Mouse (Mus musculus) granulocyte monocyte progenitor cell, adult 5-6 weeks (primary cell): ENCODE results near the gene Bora. TPM values are rescaled to one million over a fixed set of nuclear protein-coding genes. Genes with fewer than 3 reads are reported as not detected.
"Not testable (repeated sequence)": the region's sequence is repeated elsewhere in the genome, so short reads cannot be mapped to it uniquely, and the experiment has no call there.

ENCODE experiments used
- ATAC-seq: replicated peaks from 2 replicates; pipeline ENCODE4 v1.8.0; 2016; ENCODE audit warnings: mild to moderate bottlenecking, moderate TSS enrichment, inconsistent platforms; ENCODE audit not compliant: poor library complexity, severe bottlenecking
- total RNA-seq, 2 experiments: library from RNA; stranded (forward) in 1 of 2; stranded (reverse) in 1 of 2; fragments of 200-712, 200-1000 nt in 1 of 2; fragments of >200 nt in 1 of 2; fragmentation: Nextera tagmentation in 1 of 2; gene quantifications; 2 replicates each; pipeline ENCODE4 v1.2.3; 2014 to 2017

Gene Bora
- total RNA-seq (2014; fragmentation: Nextera tagmentation), result 36.4 and 36.6 TPM in 2 replicates
- total RNA-seq (2017), result 58.9 and 63.3 TPM in 2 replicates

DNA sequence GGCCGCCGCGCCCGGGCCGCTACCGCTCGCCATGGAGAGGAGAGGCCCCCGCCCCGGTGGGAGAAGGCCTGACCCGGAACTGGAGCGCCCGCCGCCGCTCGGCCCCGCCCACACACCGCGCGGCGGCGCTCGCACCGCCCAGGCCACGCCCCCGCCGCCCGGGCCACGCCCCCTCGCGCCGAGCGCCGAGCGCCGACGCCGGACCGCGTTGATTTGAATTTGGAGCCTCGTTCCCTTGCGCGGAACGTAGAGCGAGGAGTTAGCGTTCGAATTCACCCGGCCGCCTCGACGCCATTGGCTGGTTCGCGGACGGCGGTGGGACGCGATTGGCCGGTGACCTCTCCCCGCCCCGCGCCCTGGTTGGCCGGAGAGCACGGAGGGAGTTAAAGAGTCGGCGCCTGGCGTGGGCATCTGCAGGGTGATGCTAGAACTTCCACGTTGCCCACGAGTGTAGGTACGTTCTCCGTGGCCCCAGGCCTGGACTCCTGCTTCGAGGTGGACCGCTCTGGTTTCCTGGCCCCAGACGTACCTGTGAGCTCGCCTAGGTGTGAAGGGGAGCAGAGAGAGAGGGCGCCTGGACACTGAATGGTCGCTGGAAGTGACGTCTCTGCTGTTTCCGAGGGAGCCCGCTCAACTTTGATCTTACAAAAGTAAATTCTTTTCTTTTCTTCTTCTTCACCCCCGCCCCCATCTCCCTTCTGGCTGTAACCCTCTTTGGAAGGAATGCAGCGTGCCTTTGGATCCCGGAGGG lies at the start of gene Bora, which contains the start of gene Mzt1:
TSS of gene Bora (plus strand) at position 192 of the 751 bp plus-strand sequence.
TSS of gene Mzt1 (minus strand) at position 104 of the 751 bp plus-strand sequence.
- peak; percentile 80 for ATAC-seq

DNA sequence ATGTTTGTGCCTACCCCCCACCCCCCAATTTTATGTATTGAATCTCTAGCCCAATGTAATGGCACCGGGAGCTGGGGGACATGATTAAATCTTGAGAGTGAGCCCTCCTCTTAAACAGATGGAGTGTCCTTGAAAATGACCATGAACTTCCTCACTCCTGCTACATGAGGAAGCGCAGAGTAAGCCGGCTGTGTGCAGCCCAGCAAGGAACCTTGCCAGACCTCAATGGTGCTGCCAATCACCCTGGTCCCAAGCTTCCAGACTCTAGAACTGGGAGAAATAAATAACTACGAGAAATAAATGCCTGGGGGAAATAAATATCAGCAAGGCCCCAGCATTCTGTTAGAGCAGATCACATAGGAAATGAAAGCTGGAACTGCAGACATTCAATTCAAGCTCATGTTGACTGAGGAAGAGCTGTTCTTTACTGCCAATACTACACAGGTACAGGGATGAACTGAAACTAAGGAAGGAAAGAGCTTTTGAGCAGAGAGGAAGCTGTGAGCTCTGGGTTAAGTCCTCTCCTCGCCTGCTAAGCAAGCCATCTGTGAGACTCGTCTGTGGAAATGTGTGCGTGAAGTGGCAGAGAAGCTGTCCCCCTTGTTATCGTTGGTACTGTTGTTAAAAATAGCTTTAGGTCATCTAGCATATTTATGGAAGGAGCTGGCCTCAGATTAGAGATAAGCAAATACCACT lies 35.6 kb upstream of the Bora start:
- peak; percentile 72 for ATAC-seq

DNA sequence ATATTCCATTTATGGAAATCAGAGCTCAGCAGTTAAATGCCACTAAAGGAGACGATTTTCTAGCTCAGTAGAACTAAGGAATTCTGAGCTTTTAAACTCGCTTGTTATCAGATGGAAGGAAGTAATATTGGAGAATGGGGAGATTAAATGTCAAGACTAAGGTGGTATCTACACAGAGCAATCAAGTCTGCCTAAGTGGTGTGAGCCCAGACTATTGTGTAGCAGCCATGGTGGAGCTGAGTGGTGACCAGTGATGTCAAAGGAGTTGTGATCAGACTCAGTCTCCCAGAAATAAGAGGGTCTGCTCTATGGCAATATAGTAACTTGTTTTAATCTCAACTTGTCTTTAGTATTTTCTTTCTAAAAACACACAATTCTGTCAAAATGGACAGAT lies 35.1 kb upstream of the Bora start:
- ATAC-seq, result no peak

DNA sequence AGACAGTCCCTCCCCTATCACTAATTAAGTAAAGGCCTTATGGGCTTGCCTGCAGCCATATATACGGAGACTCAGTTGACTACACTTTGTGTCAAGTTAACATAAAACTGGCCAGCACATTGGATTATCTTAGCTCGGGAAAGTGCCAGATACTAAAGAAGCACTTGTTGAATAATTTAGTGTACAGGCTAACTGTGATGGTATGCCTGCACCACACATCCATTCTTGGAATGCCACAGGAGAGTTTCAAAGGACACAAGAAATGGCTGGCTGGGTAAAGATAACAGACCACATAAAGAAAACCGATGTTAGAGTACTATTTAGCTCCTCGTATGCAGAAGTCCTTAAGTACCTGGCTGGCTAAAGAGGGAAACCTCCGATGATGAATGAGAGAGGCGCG lies 27.3 kb upstream of the Bora start:
- no peak for ATAC-seq

DNA sequence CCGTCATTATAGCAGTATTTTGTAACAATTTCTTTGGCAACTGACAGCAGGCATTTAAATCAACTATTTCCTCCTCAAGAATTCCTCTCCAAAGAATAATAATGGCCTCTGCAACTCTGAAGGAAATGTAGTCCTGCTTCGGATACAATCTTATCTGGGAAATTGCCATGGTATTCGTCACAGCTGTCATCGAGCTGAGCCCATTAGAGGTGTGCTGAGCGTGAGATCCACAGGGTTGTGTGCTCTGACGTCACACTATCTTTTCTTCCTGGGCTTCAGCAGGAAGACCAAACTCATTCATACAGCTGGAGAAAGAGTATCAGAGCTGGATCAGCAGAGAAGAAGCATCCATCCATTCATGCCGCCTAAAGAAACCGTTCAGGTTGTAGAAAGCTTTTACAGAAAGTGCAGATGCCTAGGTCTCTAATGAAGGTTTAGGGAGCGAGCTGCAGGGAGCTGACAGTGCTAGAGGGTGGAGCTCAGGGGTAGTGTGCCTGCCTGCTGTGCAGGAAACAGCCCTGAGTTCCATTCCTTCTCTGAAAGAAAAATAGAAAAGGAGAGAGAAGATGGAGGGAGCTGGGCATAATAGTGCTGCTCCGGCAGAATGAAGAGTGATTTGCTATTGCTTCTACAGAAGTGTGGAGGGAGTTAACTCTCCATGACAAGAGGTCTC lies 26.8 kb upstream of the Bora start:
- no peak for ATAC-seq

DNA sequence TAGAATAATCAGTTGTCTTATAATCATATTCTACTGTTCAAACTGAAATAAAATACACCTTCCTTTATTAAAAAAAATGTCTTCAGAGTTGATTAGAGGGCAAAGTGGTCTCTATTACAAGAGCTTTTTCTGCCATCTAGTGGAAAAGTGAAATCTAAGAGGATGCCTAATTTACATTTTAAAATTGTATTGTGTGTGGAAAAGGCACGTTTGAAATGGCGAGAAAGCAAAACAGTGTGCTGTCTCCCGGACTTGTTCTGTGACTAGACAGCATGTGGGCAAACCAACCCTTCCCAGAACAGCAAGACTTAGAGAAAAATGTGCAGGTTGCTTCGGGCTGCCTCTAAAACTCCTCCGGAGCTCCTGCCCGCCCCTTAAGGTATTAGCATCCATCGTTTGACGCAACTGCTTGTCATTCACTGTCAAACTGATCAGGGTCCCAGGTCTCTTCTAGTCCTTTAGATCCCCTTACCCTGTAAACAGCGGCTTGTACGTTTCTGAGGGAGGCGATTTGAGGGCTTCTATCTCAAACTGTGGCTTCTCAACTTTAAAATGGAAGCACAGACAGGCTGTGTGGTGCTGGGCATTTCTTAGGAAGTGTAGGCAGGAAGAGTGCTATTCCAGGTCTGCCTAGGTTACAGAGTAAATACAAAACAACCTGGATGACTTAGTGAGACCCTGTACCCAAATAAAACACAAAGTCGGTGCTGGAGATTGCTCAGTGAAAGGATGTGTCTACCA lies 23.5 kb upstream of the Bora start:
- no peak for ATAC-seq

DNA sequence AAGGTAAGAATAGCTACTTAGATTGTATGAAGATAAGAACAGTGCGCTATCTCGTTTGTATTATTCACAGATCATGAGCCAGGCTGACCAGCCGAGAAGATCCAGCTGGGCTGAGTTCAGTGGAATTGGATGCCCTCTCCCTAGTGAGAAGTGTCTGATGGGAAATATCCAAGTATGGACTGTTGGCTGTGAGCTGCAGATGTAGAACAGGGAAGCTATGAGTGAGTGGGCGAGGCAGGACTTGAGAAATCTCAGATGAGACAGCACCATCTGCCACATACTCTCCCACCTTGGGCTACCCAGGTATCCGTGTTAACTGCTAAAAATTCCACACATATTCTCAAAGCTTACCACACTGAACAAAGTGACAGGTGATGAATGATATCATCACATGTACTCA lies 16.0 kb upstream of the Bora start:
- no peak for ATAC-seq

DNA sequence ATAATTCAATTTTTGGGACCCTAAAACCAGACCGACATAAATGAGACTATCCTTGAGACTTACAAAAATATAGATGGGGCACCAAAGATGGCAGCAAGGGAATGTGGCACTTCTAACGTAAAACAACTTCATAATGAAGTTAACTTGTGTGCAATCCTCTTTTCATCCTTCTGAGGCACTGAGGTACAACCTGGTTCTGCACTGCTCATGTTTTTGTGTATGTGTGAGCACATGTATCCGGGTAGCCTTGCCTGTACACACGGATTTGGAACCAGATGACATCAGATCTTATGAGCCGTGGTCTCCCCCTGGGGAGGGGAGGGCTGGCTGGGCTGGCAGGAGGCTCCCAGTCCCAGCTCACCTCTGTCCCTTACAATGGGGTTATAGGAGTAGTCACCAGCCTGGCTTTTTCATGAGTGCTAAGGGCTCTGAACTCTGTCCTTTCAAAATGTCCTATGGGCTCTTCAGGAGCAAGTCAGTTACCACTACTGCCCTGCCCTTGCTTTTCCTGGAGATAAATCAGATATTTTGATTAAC lies 14.6 kb upstream of the Bora start:
- no peak for ATAC-seq

DNA sequence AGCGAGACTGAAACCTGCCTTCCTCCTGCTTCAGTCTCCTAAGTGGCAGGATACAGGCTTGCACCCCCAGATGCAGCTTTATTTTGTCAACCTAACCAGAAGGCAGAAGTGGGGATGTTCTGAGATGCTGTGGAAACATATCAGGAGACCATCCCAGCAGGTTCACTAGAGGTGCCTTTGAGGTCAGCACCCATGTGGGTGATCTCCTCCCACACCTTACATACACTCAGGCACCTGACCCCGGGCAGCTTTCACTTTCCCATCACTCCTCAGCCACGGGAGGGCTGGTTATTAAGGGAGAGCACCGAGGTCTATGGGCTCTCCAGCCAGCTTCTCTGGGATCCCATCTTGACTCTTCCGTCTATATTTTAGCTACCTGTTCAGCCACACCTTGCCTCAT lies 13.4 kb upstream of the Bora start:
- ATAC-seq, result no peak

DNA sequence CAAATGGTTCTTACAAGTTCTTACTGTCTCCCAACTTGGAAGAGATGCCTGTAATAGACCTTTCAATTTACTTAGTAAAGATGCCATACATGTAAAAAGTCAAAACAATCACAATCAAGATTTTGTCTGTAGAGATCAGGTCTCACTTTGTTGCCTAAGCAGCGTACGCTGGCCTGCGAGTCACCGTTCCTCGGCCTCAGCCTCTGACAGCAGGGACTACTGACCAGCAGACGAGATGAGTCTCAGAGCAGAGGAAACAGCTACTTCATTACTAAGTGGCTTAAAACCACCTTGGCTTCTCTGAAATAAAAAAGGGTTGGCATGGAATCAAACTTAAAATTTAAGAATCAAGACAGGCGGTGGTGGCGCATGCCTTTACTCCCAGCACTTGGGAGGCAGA lies 11.2 kb upstream of the Bora start:
- ATAC-seq, result not testable (repeated sequence)

DNA sequence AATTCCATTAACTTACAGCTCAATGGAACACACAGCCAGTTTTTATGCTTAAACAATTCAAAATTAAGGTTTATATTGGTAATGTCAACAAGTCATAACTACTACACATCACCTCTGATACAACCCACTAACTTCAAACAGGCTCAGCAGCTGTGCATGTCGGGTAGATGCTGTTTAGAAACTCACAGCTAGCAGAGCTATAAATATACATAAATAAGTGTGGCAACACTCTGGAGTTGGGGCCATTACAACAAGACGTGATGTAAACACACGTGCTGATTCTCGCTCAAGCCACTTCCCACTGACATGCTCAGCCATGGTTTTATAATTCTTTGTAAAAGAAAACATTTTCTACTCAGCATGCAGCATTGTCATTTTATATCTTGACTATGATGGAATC lies 10.0 kb upstream of the Bora start:
- no peak; the same call in 1 of the 2 replicates for ATAC-seq

DNA sequence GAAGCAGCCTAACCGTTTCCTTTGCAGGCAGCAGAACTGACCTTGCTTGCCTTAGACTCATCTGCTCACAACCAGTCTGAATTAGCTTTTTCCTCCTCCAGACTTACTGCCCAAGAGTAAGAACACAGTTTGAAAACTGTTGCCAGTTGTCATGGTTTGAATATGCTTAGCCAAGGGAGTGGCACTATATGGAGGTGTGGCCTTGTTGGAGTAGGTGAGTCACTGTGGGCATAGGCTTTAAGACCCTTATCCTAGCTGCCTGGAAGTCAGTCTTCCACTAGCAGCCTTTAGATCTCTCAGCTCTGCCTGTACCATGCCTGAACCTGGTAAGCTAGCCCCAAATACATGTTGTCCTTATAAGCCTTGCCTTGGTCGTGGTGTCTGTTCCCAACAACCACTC lies 8.3 kb upstream of the Bora start:
- no peak for ATAC-seq

DNA sequence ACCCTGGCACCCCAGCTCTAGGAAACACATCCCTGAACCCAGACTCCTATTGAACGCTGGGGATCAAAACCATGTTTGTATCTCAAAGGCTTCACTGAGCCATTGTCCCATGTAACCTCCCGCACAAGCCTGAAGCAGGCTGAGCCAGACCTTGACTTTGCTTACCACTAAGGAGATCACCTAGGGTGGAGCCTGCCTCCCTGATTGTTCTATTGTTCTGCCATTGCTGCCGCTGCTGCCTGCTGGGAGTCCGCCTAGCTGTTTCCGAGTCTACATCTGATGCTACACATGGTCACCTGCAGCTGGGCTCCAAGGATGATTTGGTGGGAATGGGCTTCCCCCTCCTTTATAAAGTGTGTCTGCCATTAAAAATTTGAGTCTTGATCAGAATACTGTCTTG lies 6.7 kb upstream of the Bora start:
- ATAC-seq, result not testable (repeated sequence)

DNA sequence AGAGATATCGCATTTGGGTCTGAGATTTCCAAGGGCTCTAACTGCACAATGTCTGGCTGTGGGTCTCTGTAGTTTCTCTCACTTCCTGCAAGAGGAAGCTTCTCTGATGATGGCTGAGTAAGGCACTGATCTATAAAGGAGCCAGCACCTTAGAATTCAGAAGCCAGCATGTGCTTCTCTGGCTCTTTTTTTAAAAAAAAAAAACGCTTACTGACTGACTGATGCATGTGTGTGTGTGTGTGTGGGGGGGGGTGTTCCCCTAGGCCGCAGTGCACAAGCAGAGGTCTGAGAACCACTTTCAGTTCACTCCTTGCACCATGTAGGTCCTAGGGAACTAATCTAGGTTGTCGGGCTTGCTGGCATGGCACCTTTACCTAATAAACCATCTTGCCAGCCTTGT lies 4.6 kb upstream of the Bora start:
- no peak for ATAC-seq

DNA sequence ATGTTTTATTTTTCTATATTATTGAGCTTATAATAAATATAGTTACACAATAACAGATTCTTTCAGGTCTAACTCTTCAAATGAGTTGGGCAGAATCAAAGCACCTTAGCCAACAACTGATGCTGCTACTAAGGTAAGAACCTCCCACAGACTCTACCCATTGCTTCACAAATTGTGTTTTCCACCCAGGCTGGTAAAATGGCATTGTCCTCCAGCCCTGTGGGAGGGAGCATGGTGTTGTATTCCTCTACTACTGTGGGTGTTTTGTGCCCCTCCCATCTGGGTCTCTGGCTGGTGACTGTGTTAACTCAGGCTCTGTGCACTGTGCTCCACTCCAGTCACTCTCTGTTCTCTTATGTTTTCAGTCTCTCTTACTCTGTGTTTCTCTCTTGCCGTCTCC lies 2.5 kb upstream of the Bora start:
- ATAC-seq, result no peak

DNA sequence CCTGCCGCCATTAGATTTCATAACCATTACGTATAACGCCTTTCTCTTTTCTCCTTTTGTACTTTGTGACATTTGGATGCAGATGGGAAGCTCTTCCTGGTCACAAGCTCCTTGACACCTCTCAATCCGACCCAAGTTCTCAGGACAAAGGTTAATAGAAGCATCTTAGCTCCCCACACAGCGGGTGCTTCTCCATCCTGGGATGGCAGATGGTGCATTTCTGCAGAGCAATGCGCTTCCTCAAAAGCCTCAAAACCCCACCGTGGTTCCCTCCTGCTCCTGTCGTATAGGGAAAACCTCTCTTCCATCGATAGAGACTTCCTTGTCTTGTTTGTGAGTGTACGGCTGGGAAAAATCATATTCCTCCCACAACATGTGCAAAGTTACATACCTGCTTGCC lies 1.9 kb upstream of the Bora start:
- no peak for ATAC-seq

DNA sequence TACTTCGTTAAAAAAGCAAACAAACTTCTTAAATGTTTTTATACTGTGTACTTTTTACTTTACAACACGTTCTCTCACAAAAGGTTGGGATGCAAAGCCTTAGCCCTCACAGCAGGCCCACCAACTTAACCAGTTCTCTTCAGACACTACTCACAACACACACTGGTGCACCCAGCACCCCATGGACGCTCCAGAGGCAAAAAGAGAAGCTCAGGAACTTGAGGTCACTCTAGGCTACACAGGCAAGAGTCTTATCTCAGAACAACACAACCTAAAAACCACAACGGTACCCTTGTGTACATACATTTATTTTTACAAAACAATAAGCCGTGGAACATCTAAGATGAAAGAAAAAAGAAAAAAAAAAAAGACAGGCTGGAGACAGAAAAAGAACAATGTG lies 1.3 kb upstream of the Bora start:
- 0 out of 2 replicates have a peak, but pooled peaks have one; percentile 12 for ATAC-seq

DNA sequence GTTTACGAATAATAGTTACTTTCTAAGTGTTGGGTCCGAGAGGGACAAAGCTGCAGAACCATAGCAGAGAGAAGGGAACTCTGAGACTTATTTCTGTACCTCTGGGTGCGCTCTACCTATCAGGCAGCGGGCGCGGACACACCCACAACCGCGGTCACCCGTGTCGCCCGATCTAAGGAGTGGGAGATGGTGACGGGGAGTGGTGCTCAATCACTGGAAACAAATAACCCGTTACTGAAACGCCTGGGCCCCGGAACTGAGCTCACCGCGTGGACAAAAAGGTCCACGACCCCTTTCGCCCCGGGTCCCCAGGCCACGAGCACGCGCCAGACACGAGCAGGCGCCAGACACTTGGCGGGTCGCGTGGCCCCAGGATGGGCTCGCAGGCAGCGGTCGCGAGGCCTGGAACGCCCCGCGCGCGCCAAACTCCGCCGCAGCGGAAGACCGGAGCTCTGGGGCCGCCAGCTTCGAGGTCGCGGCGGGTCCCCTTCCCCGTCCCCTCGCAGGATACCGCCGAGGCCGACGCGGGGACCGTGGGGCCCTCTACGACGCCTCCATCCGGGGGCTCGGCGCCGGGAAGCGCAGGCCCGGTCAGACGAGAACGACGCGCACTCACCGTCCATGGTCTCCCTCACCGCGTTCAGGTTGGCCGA lies 518 bp upstream of the Bora start:
- ATAC-seq, result peak; percentile 7; the same call in 1 of the 2 replicates

DNA sequence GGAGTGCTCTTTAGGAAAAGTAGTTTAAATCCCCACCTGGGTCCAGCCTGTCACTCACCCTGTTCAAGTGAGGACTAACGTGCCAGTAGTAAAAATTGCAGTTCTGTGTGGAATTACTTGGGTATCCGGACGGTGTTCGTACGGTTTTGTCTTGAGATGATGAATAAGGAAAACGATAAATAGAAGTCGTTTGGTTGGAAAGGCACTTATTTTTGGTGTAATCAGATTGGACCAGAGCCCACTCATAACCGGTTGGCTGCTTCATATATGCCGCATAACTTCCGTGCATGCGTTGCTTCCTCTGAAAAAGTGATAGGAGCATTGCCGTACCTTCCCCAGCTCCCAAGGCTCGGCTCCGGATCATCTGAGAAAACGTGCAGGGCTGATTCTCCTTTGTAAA lies 760 bp downstream of the Bora start:
- ATAC-seq, result peak; percentile 30
